Mouse (Mus musculus) CH12.LX (cell line): ENCODE data around the gene Bckdk. TPM values are rescaled to one million over a fixed set of nuclear protein-coding genes. Genes with fewer than 3 reads are reported as not detected.
A peak's percentile ranks its signal among the peaks of the same experiment; 100 is the strongest.
"Not testable (repeated sequence)": the region's sequence is repeated elsewhere in the genome, so short reads cannot be mapped to it uniquely, and the experiment has no call there.

Experiments
- DNase-seq: peaks from one replicate; pipeline ENCODE4 v3.0.0-alpha.2; 2013; ENCODE audit errors: extremely low read depth
- H3K27ac ChIP-seq: 2 replicates; pipeline ENCODE4 v1.5.1; 2012; ENCODE audit warnings: low read depth, mild to moderate bottlenecking, control low read depth, moderate library complexity; ENCODE audit not compliant: insufficient read depth
- H3K27me3 ChIP-seq: replicated peaks from 2 replicates; pipeline ENCODE3; 2012; ENCODE audit warnings: inconsistent platforms
- H3K36me3 ChIP-seq, 2 experiments: replicated peaks in 1 of 2; 2 replicates each; pipeline versions ENCODE3 to v1.6.1; 2012; ENCODE audit warnings: inconsistent platforms in 1 of 2, low read length in 1 of 2, mild to moderate bottlenecking in 1 of 2, mixed read lengths in 1 of 2, moderate library complexity in 1 of 2; ENCODE audit not compliant: control insufficient read depth in 1 of 2, insufficient read depth in 1 of 2
- H3K4me1 ChIP-seq, 2 experiments: 2 replicates each; pipeline ENCODE4 v1.6.1; 2012; ENCODE audit warnings: inconsistent platforms in 1 of 2, moderate library complexity in 1 of 2; ENCODE audit not compliant: insufficient read depth in 2 of 2, control insufficient read depth in 1 of 2
- H3K4me2 ChIP-seq: 2 replicates; pipeline ENCODE4 v1.6.1; 2012; ENCODE audit warnings: low read depth, mild to moderate bottlenecking, control low read depth; ENCODE audit not compliant: poor library complexity, insufficient read depth, severe bottlenecking
- H3K4me3 ChIP-seq, 3 experiments: fragments of 150-350 bp in 1 of 3; sonication (generic) in 1 of 3; replicated peaks in 1 of 3; 2 replicates each; pipeline versions ENCODE3 to v1.5.1; 2011 to 2012; ENCODE audit warnings: low read depth in 2 of 3, low read length in 2 of 3, mild to moderate bottlenecking in 2 of 3, moderate library complexity in 2 of 3, control low read depth in 1 of 3, improper control_type of control experiment in 1 of 3, inconsistent platforms in 1 of 3, mixed read lengths in 1 of 3; ENCODE audit not compliant: poor library complexity in 1 of 3
- H3K79me2 ChIP-seq: replicated peaks from 2 replicates; pipeline ENCODE4 v1.6.1; 2012; ENCODE audit warnings: mild to moderate bottlenecking, moderate library complexity; ENCODE audit not compliant: control insufficient read depth, poor library complexity, insufficient read depth, severe bottlenecking; ENCODE audit errors: extremely low read depth
- H3K9ac ChIP-seq: 2 replicates; pipeline ENCODE4 v1.6.1; 2012; ENCODE audit warnings: low read depth, mild to moderate bottlenecking, control low read depth, moderate library complexity; ENCODE audit not compliant: insufficient read depth
- H3K9me3 ChIP-seq: replicated peaks from 2 replicates; pipeline ENCODE3; 2012; ENCODE audit warnings: low read length, inconsistent platforms, mixed read lengths
- CHD1 ChIP-seq: IDR thresholded peaks from 2 replicates; pipeline ENCODE4 v1.6.1; 2012; ENCODE audit warnings: low read depth, low read length, improper control_type of control experiment, inconsistent platforms
- CTCF ChIP-seq, 2 experiments: IDR thresholded peaks in 1 of 2; conservative IDR thresholded peaks in 1 of 2; 2 replicates each; pipeline ENCODE4 v1.5.1; 2011 to 2012; ENCODE audit warnings: low read depth in 2 of 2, low read length in 2 of 2, improper control_type of control experiment in 1 of 2, inconsistent platforms in 1 of 2, mild to moderate bottlenecking in 1 of 2, moderate library complexity in 1 of 2
- E2F4 ChIP-seq: IDR thresholded peaks from 2 replicates; pipeline ENCODE4 v1.6.1; 2011; ENCODE audit warnings: low read depth, low read length, improper control_type of control experiment; ENCODE audit not compliant: insufficient replicate concordance
- ETS1 ChIP-seq: conservative IDR thresholded peaks from 2 replicates; pipeline ENCODE4 v1.6.1; 2012; ENCODE audit warnings: low read depth, mild to moderate bottlenecking, inconsistent platforms, low read length, improper control_type of control experiment, moderate library complexity
- JUND ChIP-seq: conservative IDR thresholded peaks from 2 replicates; pipeline ENCODE4 v1.6.1; 2011; ENCODE audit warnings: low read depth, low read length, improper control_type of control experiment
- KAT2A ChIP-seq: IDR thresholded peaks from 2 replicates; pipeline ENCODE4 v1.6.1; 2012; ENCODE audit warnings: low read length, improper control_type of control experiment, inconsistent platforms; ENCODE audit not compliant: insufficient replicate concordance
- MAFK ChIP-seq: IDR thresholded peaks from 2 replicates; pipeline ENCODE4 v1.6.1; 2011; ENCODE audit warnings: low read length, improper control_type of control experiment; ENCODE audit not compliant: insufficient replicate concordance
- MYC ChIP-seq: IDR thresholded peaks from 2 replicates; pipeline ENCODE4 v1.6.1; 2011; ENCODE audit warnings: low read depth, mild to moderate bottlenecking, improper control_type of control experiment, low read length
- NRF1 ChIP-seq: IDR thresholded peaks from 2 replicates; pipeline ENCODE4 v1.6.1; 2014; ENCODE audit warnings: low read depth, mild to moderate bottlenecking, inconsistent platforms, low read length, improper control_type of control experiment, moderate library complexity
- POLR2A ChIP-seq: IDR thresholded peaks from 2 replicates; pipeline ENCODE4 v1.6.1; 2011; ENCODE audit warnings: low read depth, mild to moderate bottlenecking, improper control_type of control experiment, low read length
- RAD21 ChIP-seq: IDR thresholded peaks from 2 replicates; pipeline ENCODE4 v1.6.1; 2011; ENCODE audit warnings: low read depth, mild to moderate bottlenecking, low read length, improper control_type of control experiment, moderate library complexity
- SMC3 ChIP-seq: IDR thresholded peaks from 2 replicates; pipeline ENCODE4 v1.6.1; 2011; ENCODE audit warnings: low read depth, low read length, improper control_type of control experiment
- TCF12 ChIP-seq: IDR thresholded peaks from 2 replicates; pipeline ENCODE4 v1.6.1; 2014; ENCODE audit warnings: low read depth, mild to moderate bottlenecking, inconsistent platforms, low read length, improper control_type of control experiment
- ZC3H11A ChIP-seq: IDR thresholded peaks from 2 replicates; pipeline ENCODE4 v1.6.1; 2012; ENCODE audit warnings: low read depth, mild to moderate bottlenecking, inconsistent platforms, low read length, improper control_type of control experiment
- ZKSCAN1 ChIP-seq: IDR thresholded peaks from 2 replicates; pipeline ENCODE4 v1.6.1; 2012; ENCODE audit warnings: low read depth, inconsistent platforms, low read length, improper control_type of control experiment, borderline replicate concordance
- ZMIZ1 ChIP-seq: IDR thresholded peaks from 2 replicates; pipeline ENCODE4 v1.6.1; 2012; ENCODE audit warnings: low read depth, mild to moderate bottlenecking, inconsistent platforms, low read length, improper control_type of control experiment
- ZNF384 ChIP-seq: IDR thresholded peaks from 2 replicates; pipeline ENCODE4 v1.6.1; 2012; ENCODE audit warnings: low read depth, low read length, improper control_type of control experiment, inconsistent platforms
- dilution Hi-C: fragments of 300-500 bp; cut with MboI; formaldehyde crosslinking; loops from 2 replicates; pipeline ENCODE4 v1.14.3; 2020; ENCODE audit warnings: low sequenced_read_pairs; ENCODE audit not compliant: extremely low pct_unique_long_range_greater_than_20kb, extremely low pct_ligation_motif_present
- in situ Hi-C: fragments of 300-500 bp; cut with MboI; formaldehyde crosslinking; loops from 3 replicates; pipeline ENCODE4 v1.14.3; 2019; ENCODE audit warnings: low sequenced_read_pairs, low pct_ligation_motif_present, low pct_unique_long_range_greater_than_20kb, mixed read lengths
- polyA plus RNA-seq: library from polyadenylated mRNA; unstranded; fragments of >175 nt; gene quantifications from 2 replicates; pipeline ENCODE4 v1.2.1, GENCODE M21; 2012; ENCODE audit warnings: low read depth; ENCODE audit not compliant: insufficient read length
- total RNA-seq, 2 experiments: library from RNA; depleted of rRNA; stranded (reverse); fragments of 300-350 nt in 1 of 2; fragments of >200 nt in 1 of 2; gene quantifications; 2 replicates each; pipeline ENCODE4 v1.2.3; 2012 to 2014

Gene Bckdk
- total and polyA plus RNA-seq, 3 experiments = 38.4 to 62.7 (median 61.8) TPM

- in situ Hi-C loops = no loop called here
- H3K27me3 ChIP-seq = peaks cover 19% of the 10 kb centered on the region
- peak overlapping the region; percentile 82 for H3K4me2 ChIP-seq
- DNase-seq = no peak
- dilution Hi-C loops = no loop called here
- peak overlapping the region; percentile 57; the same call in 1 of the 2 replicates for H3K9ac ChIP-seq
- H3K79me2 ChIP-seq = no peaks in the 10 kb centered on the region
- H3K4me1 ChIP-seq = peaks cover 8 to 35% of the 10 kb centered on the region in 2 experiments
- no peak overlapping the region for H3K27ac ChIP-seq
- H3K9me3 ChIP-seq = no peaks in the 10 kb centered on the region
- H3K4me3 ChIP-seq = peak overlapping the region in 1 of 3 experiments; percentile 74
- TF ChIP-seq ZC3H11A = no peak
- TF ChIP-seq MAFK = no peak
- TF ChIP-seq ZMIZ1 = no peak
- no peak for TF ChIP-seq RAD21
- TF ChIP-seq POLR2A = no peak
- TF ChIP-seq JUND = no peak
- TF ChIP-seq NRF1 = no peak
- no peak for TF ChIP-seq CHD1
- no peak for TF ChIP-seq TCF12
- TF ChIP-seq KAT2A = no peak
- TF ChIP-seq SMC3 = no peak
- TF ChIP-seq ZKSCAN1 = no peak
- no peak for TF ChIP-seq ZNF384
- TF ChIP-seq E2F4 = no peak
- TF ChIP-seq ETS1 = no peak
- H3K36me3 ChIP-seq = no peaks in the 10 kb centered on the region
Observed at GRCm38 (mm10) chr7:127936216-127936884, 32.5 kb downstream of the Bckdk start.

- H3K9ac ChIP-seq, DNase-seq, H3K4me2 ChIP-seq, H3K36me3 ChIP-seq, H3K4me1 ChIP-seq, H3K9me3 ChIP-seq, H3K4me3 ChIP-seq, dilution Hi-C loops, in situ Hi-C loops, H3K27ac ChIP-seq, H3K79me2 ChIP-seq: not testable (repeated sequence)
- TF ChIP-seq MYC (peak; percentile 67), CTCF (conservative IDR thresholded peaks at IDR 0.05 in 1 of 2, IDR thresholded peaks at IDR 0.05 in 1 of 2; ENCODE audit: low read depth in 2 of 2, low read length in 2 of 2) (peak in 1 of 2 experiments; percentile 44; a peak in 2 of 4 replicates), RAD21 (peak; percentile 13), ZNF384 (peak; percentile 81)
- peaks cover 53% of the 10 kb centered on the region for H3K27me3 ChIP-seq
Observed at GRCm38 (mm10) chr7:127942097-127942496, 38.2 kb downstream of the Bckdk start.
